Mouse (Mus musculus) forebrain, embryonic 14.5 days (tissue): ENCODE results near the gene Efnb1. TPM values are rescaled to one million over a fixed set of nuclear protein-coding genes. Genes with fewer than 3 reads are reported as not detected.
A peak's percentile ranks its signal among the peaks of the same experiment; 100 is the strongest.

Experiments
- ATAC-seq: fragments of 200-750 bp; cut with Nextera tagmentation; 2 replicates; pipeline ENCODE4 v1.8.0; 2017; ENCODE audit warnings: mild to moderate bottlenecking, moderate library complexity
- DNase-seq: peaks from one replicate; pipeline ENCODE4 v3.0.0-alpha.2; 2015; ENCODE audit warnings: low spot score
- H3K27ac ChIP-seq: fragments of 300-500 bp; sonication (generic); 2 replicates; pipeline ENCODE4 v1.5.1; 2014; ENCODE audit warnings: low read depth, mild to moderate bottlenecking, control low read depth, low read length, moderate library complexity
- H3K27me3 ChIP-seq: fragments of 300-500 bp; sonication (generic); replicated peaks from 2 replicates; pipeline ENCODE4 v1.6.1; 2014; ENCODE audit warnings: low read length, control low read depth, mixed read lengths; ENCODE audit not compliant: control insufficient read depth, insufficient read depth
- H3K36me3 ChIP-seq: fragments of 300-500 bp; sonication (generic); 2 replicates; pipeline ENCODE4 v1.6.1; 2014; ENCODE audit warnings: low read length, control low read depth; ENCODE audit not compliant: control insufficient read depth, insufficient read depth
- H3K4me1 ChIP-seq: fragments of 300-500 bp; sonication (generic); 2 replicates; pipeline ENCODE4 v1.6.1; 2014; ENCODE audit warnings: antibody characterized with exemption, low read length, control low read depth; ENCODE audit not compliant: control insufficient read depth, insufficient read depth
- H3K4me2 ChIP-seq: fragments of 300-500 bp; sonication (generic); 2 replicates; pipeline ENCODE4 v1.6.1; 2014; ENCODE audit warnings: mild to moderate bottlenecking, control low read depth, low read length
- H3K4me3 ChIP-seq: fragments of 300-500 bp; sonication (generic); 2 replicates; pipeline ENCODE4 v1.5.1; 2014; ENCODE audit warnings: low read depth, low read length, control low read depth
- H3K9ac ChIP-seq: fragments of 300-500 bp; sonication (generic); 2 replicates; pipeline ENCODE4 v1.6.1; 2014; ENCODE audit warnings: mild to moderate bottlenecking, low read length, control low read depth, moderate library complexity
- H3K9me3 ChIP-seq: fragments of 300-500 bp; sonication (generic); replicated peaks from 2 replicates; pipeline ENCODE4 v1.6.1; 2016; ENCODE audit warnings: low read length, control low read depth, mixed read lengths; ENCODE audit not compliant: control insufficient read depth
- WGBS: fragments of 180-500 bp; shearing (Covaris S2); extraction: QIAGEN DNeasy Blood & Tissue Kit; methylation state at CpG from one replicate; pipeline ENCODE4 v1.1.7; 2014; 5-methylcytosine and 5-hydroxymethylcytosine counted together
- polyA plus RNA-seq: library from polyadenylated mRNA; unstranded; fragments of >200 nt; fragmentation: Nextera tagmentation; extraction: Ambion mirVana; gene quantifications from 2 replicates; pipeline ENCODE4 v1.2.1, GENCODE M21; 2014

The Efnb1 gene
- polyA plus RNA-seq, 1 experiment from 2014 or later = 46.5 TPM

DNA sequence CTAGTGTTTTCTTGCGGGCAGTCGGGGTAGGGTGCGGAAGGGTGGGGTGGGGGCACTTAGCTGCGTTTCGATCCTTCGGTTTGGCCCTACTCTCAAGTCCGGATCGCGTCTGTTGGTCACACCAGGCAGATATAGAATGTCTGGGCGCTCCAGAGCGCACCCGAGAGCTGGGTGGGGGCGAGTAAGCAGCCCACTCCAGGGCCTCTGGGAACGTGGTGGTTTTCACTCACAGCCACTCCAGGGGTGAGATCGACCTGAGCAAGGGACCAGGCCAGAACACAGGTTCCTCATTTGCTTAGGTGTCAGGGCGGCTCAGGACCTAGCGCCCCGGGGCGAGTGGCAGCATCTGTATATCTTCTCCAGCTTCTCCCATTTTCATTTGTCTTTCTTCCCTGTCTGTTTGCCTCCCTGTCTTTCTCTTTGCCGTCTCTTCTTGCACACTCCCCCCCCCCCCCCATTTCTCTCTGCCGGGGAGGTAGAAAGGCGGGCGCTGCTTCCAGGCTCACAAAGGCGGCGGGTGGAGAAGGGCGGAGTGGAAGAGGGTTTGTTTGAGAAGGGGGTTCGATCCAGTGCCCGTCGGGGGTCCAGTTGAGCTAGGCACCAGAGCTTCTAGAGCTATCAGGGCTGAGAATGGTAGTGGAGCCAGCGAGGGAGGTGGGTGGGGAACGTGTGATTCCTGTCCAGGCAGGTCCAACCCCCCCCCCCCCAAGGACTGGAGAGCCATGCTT is 1.4 kb downstream of the Efnb1 start:
- Histone ChIP-seq H3K27me3 (no peaks in the 10 kb centered on the region), H3K9me3 (no peaks in the 10 kb centered on the region), H3K36me3 (peaks cover 4% of the 10 kb centered on the region; the same call in 1 of the 2 replicates), H3K4me2 (peak overlapping the region; percentile 75), H3K27ac (peak overlapping the region; percentile 85), H3K9ac (peak overlapping the region; percentile 96), H3K4me1 (peaks cover 10% of the 10 kb centered on the region), H3K4me3 (peak overlapping the region; percentile 64)
- DNase-seq (no peak), ATAC-seq (no peak)
- WGBS = 34% methylated on average over 28 of the region's 31 CpGs

DNA sequence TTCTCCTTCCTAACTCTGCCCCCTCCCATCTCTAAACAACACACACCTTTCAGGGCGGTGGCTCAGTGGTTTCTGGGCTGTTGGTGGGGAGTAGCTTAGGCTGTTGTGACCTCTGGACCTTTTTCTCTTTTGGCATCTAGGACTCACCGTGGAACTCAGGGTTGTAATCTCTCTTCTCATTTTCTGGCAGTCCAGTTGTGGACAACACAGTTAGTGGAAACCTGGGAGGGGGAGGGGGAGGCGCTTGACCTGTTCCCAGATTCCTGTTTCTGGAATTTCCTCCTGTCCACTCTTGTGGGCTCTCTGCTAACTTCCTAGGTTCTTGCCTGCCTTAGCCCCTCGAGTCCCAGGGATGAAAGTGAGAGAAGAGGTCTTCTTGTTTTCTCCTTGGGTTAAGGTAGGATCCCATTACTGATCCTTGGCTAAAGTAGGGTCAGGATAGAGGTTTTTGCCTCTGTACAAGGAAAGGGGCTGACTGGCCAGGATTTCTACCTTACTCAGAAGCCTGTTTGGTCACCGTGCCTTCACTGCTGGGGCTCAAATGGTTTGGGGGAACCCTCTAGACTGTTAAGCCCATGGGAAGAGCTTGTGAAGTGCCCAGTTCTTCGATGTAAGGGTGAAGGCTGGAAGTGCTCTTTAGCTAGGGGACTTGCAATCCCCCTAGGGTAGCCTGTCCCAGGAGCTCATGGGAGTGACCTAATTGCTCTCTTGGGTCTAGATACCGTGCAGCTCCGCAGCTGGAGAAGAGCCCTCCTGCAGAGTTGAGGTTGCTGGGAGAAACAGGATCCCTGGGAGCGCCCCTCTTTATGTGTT is 2.2 kb downstream of the Efnb1 start:
- Histone ChIP-seq H3K4me1 (peaks cover 16% of the 10 kb centered on the region), H3K27me3 (no peaks in the 10 kb centered on the region), H3K4me2 (peak overlapping the region; percentile 75), H3K9me3 (no peaks in the 10 kb centered on the region), H3K27ac (peak overlapping the region; percentile 85), H3K4me3 (peak overlapping the region; percentile 64), H3K9ac (peak overlapping the region; percentile 96), H3K36me3 (peaks cover 4% of the 10 kb centered on the region; the same call in 1 of the 2 replicates)
- no peak for DNase-seq
- no peak for ATAC-seq
- WGBS = 31% methylated on average over 9 of the region's 9 CpGs

DNA sequence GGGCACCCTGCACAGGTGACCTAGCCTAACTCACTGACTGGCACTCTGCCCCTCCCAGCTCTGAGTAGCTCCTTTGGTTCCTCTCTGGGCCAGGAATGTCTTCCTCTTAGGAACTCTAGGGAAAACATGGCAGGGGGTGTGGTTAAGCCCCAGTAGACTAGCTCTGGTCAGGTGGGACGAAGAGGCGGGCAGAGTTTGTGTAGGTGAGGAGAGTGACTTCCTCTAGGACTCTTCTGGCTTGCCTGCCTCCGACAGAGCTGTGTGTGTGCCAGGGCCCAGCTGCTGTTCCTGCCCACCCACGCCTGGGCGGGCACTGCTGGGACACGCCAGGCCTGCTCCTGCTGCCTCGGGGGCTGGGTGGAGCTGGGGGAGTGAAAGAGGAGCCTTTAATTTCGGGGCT is 5.1 kb downstream of the Efnb1 start:
- peak overlapping the region; percentile 80 for H3K27ac ChIP-seq
- peak overlapping the region; percentile 64 for H3K4me3 ChIP-seq
- H3K27me3 ChIP-seq = no peaks in the 10 kb centered on the region
- DNase-seq (no peak), ATAC-seq (peak; percentile 19; the same call in 1 of the 2 replicates)
- peak overlapping the region; percentile 75 for H3K4me2 ChIP-seq
- 41% methylated on average over 8 of the region's 8 CpGs for WGBS
- peaks cover 12% of the 10 kb centered on the region for H3K36me3 ChIP-seq
- H3K9ac ChIP-seq = peak overlapping the region; percentile 96
- H3K9me3 ChIP-seq = no peaks in the 10 kb centered on the region
- peaks cover 27% of the 10 kb centered on the region for H3K4me1 ChIP-seq

DNA sequence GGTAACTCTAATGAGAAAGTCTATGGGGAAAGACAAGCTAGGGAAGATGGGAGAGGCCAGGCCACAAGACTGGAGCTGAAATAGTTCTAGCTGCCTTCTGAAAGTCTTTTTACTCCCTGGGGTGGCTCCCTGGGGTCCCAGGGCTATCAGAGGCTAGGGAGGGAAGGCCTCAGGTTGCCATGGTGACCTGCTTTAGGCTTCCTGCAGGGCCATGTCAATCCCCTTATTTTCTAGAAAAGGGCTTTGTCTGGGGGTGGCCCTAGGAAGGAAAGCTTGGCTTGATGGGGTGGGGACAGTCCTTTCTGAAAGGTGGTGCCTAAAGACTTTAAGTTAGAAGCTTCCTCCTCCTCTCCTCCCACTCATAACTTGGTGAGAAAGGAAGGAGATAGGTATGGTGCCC is 6.0 kb downstream of the Efnb1 start:
- ATAC-seq (no peak), DNase-seq (no peak)
- peak overlapping the region; percentile 80 for H3K27ac ChIP-seq
- H3K9me3 ChIP-seq = no peaks in the 10 kb centered on the region
- H3K4me2 ChIP-seq = peak overlapping the region; percentile 75
- peak overlapping the region; percentile 64 for H3K4me3 ChIP-seq
- peaks cover 20% of the 10 kb centered on the region for H3K36me3 ChIP-seq
- peaks cover 27% of the 10 kb centered on the region for H3K4me1 ChIP-seq
- no peaks in the 10 kb centered on the region for H3K27me3 ChIP-seq
- H3K9ac ChIP-seq = peak overlapping the region; percentile 96

DNA sequence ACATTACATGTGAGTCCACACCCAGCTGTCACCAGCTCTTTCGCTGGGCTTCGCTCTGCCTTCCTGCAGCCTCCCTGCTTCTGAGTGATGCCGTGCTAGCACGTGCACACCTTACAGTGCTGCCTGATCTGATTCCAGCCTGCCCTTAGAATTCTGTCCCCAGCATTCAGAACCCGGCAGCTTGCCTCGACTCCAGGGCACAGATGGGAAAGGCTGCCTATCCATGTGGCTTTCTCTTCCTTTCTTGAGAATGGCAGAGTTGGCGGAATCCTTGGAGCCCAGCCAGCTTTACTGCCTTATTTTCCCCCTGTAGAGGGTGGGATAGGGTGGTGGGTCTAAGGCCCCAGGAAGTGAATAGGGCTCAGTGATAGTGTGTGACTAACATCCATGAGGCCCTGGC is 9.6 kb downstream of the Efnb1 start:
- Histone ChIP-seq H3K27me3 (no peaks in the 10 kb centered on the region), H3K36me3 (peaks cover 47% of the 10 kb centered on the region), H3K4me1 (peaks cover 30% of the 10 kb centered on the region), H3K4me3 (no peak overlapping the region), H3K9ac (peak overlapping the region; percentile 18; the same call in 1 of the 2 replicates), H3K27ac (peak overlapping the region; percentile 83), H3K4me2 (peak overlapping the region; percentile 75; the same call in 1 of the 2 replicates), H3K9me3 (no peaks in the 10 kb centered on the region)
- peak; percentile 64 for DNase-seq
- ATAC-seq = peak; percentile 14; the same call in 1 of the 2 replicates
- WGBS = 60% methylated on average over 7 of the region's 7 CpGs

DNA sequence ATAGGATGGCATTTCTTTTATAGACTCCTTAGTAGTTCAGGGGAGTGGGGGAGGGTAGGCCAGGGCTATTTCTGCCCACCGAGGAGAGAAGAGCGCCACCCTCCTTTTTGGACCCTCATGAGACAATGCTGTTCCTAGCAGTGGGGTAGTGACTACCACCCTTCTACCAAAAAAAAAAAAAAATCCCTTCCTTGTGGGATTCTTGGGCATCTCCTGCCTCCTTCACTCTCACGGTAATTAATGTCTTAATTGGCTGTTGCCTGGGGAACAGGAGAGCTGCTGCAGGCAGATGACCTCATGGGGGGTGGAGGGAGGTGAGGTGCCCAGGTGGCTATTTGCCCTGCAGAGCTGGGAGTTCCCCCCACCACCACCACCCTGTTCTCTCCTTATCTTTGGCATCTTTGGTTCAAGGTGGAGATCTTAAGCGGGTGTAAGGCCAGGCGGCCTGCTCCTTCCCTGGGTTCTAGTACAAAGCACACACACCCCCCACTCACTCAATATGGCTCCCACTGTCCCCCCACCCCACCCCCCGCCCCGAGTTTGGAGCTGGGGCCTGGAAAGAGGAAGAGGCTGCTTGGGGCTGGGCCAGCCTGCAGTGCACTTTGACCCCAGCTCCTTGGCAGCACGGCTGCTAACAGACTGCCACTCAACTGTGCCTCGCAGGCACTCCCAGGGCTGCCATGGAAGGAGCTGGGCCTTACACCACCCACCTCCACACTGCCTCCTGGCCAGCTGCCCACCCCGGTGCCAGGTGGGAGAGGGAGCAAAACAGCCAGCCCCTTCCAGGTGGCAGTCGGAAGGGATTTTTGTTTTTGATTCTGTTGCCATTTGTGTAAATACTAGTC is 12.4 kb downstream of the Efnb1 start:
- H3K4me2 ChIP-seq = peak overlapping the region; percentile 24; the same call in 1 of the 2 replicates
- no peak overlapping the region for H3K9ac ChIP-seq
- no peaks in the 10 kb centered on the region for H3K27me3 ChIP-seq
- ATAC-seq = peak; percentile 59
- no peak overlapping the region for H3K4me3 ChIP-seq
- peak overlapping the region; percentile 83 for H3K27ac ChIP-seq
- 39% methylated on average over 11 of the region's 11 CpGs for WGBS
- peak; percentile 79 for DNase-seq
- H3K36me3 ChIP-seq = peaks cover 50% of the 10 kb centered on the region
- H3K9me3 ChIP-seq = no peaks in the 10 kb centered on the region
- peaks cover 21% of the 10 kb centered on the region for H3K4me1 ChIP-seq

DNA sequence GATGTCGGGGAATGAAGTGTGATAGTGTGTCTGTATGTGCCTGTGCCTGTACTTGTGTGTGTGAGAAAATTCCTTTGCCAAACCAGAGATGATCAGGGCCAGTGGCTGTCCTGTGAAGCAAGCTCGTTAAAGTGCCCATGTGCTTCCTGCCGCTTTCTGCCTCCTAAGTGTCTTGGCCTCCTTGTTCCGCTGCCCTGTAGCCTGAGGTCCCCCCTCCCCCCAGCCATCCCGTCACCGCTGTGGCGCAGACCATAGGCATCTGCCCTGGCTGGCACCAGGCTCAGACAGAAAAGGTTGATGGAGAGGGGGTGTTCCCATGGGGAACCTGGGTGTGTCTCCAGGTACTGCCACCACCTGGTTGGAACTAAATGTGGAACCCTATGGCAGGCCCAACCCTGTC is 13.1 kb downstream of the Efnb1 start:
- Histone ChIP-seq H3K4me3 (no peak overlapping the region), H3K9me3 (no peaks in the 10 kb centered on the region), H3K27ac (peak overlapping the region; percentile 36; the same call in 1 of the 2 replicates), H3K4me2 (no peak overlapping the region), H3K9ac (peak overlapping the region; percentile 17; the same call in 1 of the 2 replicates), H3K36me3 (peaks cover 50% of the 10 kb centered on the region), H3K4me1 (peaks cover 14% of the 10 kb centered on the region), H3K27me3 (no peaks in the 10 kb centered on the region)
- DNase-seq = no peak
- ATAC-seq = no peak
- 64% methylated on average over 7 of the region's 7 CpGs for WGBS

DNA sequence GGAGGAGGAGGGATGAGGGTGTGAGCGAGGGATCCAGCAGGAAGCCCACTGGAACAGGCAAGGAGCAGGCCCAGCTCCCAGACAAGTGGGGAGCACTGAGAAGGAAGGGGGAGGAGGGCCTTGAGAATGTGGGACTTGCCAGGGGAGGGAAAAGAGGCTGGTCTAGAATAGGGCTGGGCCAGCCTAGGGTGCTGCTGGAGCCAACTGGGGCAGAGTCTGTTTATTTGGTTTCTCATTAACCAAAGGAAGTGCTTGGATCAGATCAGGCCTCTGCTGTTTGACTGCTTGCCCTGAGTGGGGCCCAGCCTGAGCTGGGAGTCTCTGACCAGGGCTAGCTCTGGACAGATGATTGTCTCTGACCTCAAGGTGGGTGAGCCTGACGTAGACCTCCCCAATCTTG is 14.0 kb downstream of the Efnb1 start:
- no peak for DNase-seq
- H3K27ac ChIP-seq = no peak overlapping the region
- peaks cover 50% of the 10 kb centered on the region for H3K36me3 ChIP-seq
- ATAC-seq = no peak
- no peaks in the 10 kb centered on the region for H3K27me3 ChIP-seq
- no peak overlapping the region for H3K4me2 ChIP-seq
- no peak overlapping the region for H3K4me3 ChIP-seq
- H3K9ac ChIP-seq = no peak overlapping the region
- no peaks in the 10 kb centered on the region for H3K9me3 ChIP-seq
- H3K4me1 ChIP-seq = peaks cover 13% of the 10 kb centered on the region
- 66% methylated on average over 2 of the region's 2 CpGs for WGBS
